Mouse (Mus musculus): Measurements from ENCODE around the gene Wdr44.

- TF ChIP-seq CTCF (IDR thresholded peaks at IDR 0.05; ENCODE audit: control insufficient read depth, insufficient read depth, insufficient read length), result no peak
- no peak for TF ChIP-seq MAX (IDR thresholded peaks at IDR 0.05)
- TF ChIP-seq USF1 (IDR thresholded peaks at IDR 0.05; ENCODE audit: low read depth), result no peak
- no peak for TF ChIP-seq CEBPB (IDR thresholded peaks at IDR 0.05; ENCODE audit: low read depth)
Observed at GRCm38 (mm10) chrX:23692722-23693442, at the start of gene Wdr44.

Measured in C2C12 (cell line).